Mouse (Mus musculus): ENCODE results near the gene Mdm2.

- TF ChIP-seq GATA1 (IDR thresholded peaks at IDR 0.05; ENCODE audit: borderline replicate concordance, low read length) (no peak), FLI1 (IDR thresholded peaks at IDR 0.05; ENCODE audit: low read length) (no peak)
Measured at GRCm38 (mm10) chr10:117714928-117715500, 4.5 kb upstream of the Mdm2 start.
